Mouse (Mus musculus) embryonic fibroblast, embryonic 13.5 days (primary cell): ENCODE measurements at regions not wholly inside any gene's neighbourhood (a gene's known extent, or its start where the extent isn't known, plus 50 kb on each side); places are given as distances from the start of the nearest gene placed in this dataset.

Source experiments
- CTCF ChIP-seq: IDR thresholded peaks from 2 replicates; pipeline ENCODE4 v1.5.1; 2011; ENCODE audit warnings: mild to moderate bottlenecking, control low read depth, low read length, moderate library complexity, borderline replicate concordance; ENCODE audit not compliant: insufficient read depth
- POLR2A ChIP-seq: IDR thresholded peaks from 2 replicates; pipeline ENCODE4 v1.6.1; 2011; ENCODE audit warnings: low read depth, mild to moderate bottlenecking, control low read depth, low read length, moderate library complexity

GRCm38 (mm10) chr12:11562891-11563290 lies 107.0 kb downstream of the Rad51ap2 start:
- no peak for TF ChIP-seq CTCF
- TF ChIP-seq POLR2A: no peak
